Mouse (Mus musculus) liver, embryonic 14.5 days (tissue): ENCODE measurements around the gene Clns1a. TPM values are rescaled to one million over a fixed set of nuclear protein-coding genes. Genes with fewer than 3 reads are reported as not detected.

ENCODE experiments used
- ATAC-seq: fragments of 200-750 bp; cut with Nextera tagmentation; 2 replicates; pipeline ENCODE4 v1.8.0; 2017; ENCODE audit warnings: moderate number of reproducible peaks, mild to moderate bottlenecking, moderate library complexity; ENCODE audit not compliant: insufficient read depth
- DNase-seq, 3 experiments: peaks; one replicate each; pipeline ENCODE4 v3.0.0-alpha.2; 2012 to 2013; ENCODE audit warnings: low read depth in 3 of 3, low spot score in 3 of 3
- H3K27ac ChIP-seq: fragments of 300-500 bp; sonication (generic); 2 replicates; pipeline ENCODE4 v1.5.1; 2014; ENCODE audit warnings: moderate library complexity, mild to moderate bottlenecking, control low read depth, inconsistent platforms
- H3K27me3 ChIP-seq: fragments of 300-500 bp; sonication (generic); 2 replicates; pipeline ENCODE4 v1.6.1; 2014; ENCODE audit warnings: mild to moderate bottlenecking, low read length, moderate library complexity; ENCODE audit not compliant: control insufficient read depth, insufficient read depth
- H3K36me3 ChIP-seq: fragments of 300-500 bp; sonication (generic); replicated peaks from 2 replicates; pipeline ENCODE4 v1.6.1; 2014; ENCODE audit warnings: low read depth; ENCODE audit not compliant: control insufficient read depth, insufficient read depth
- H3K4me1 ChIP-seq, 2 experiments: fragments of 200-500 bp in 1 of 2; fragments of 300-500 bp in 1 of 2; sonication (generic) in 1 of 2; replicated peaks; 2 replicates each; pipeline ENCODE4 v1.6.1; 2012 to 2014; ENCODE audit warnings: antibody characterized with exemption in 1 of 2, inconsistent platforms in 1 of 2, low read length in 1 of 2; ENCODE audit not compliant: control insufficient read depth in 2 of 2, insufficient read depth in 2 of 2
- H3K4me2 ChIP-seq: fragments of 300-500 bp; sonication (generic); 2 replicates; pipeline ENCODE4 v1.6.1; 2014; ENCODE audit warnings: low read depth, mild to moderate bottlenecking, control low read depth, moderate library complexity
- H3K4me3 ChIP-seq, 2 experiments: fragments of 200-500 bp in 1 of 2; fragments of 300-500 bp in 1 of 2; sonication (generic) in 1 of 2; 2 replicates each; pipeline ENCODE4 v1.5.1; 2012 to 2014; ENCODE audit warnings: low read depth in 2 of 2, low read length in 2 of 2, mild to moderate bottlenecking in 2 of 2, control low read depth in 1 of 2, inconsistent platforms in 1 of 2, moderate library complexity in 1 of 2; ENCODE audit not compliant: insufficient read depth in 1 of 2
- H3K9ac ChIP-seq: fragments of 300-500 bp; sonication (generic); replicated peaks from 2 replicates; pipeline ENCODE4 v1.6.1; 2014; ENCODE audit warnings: mild to moderate bottlenecking, control low read depth, moderate library complexity
- H3K9me3 ChIP-seq: fragments of 300-500 bp; sonication (generic); 2 replicates; pipeline ENCODE4 v1.6.1; 2016; ENCODE audit warnings: low read length, mixed read lengths; ENCODE audit not compliant: control insufficient read depth
- CTCF ChIP-seq: IDR thresholded peaks from 2 replicates; pipeline ENCODE4 v1.5.1; 2016; ENCODE audit warnings: antibody characterized with exemption, low read depth, control low read depth
- EP300 ChIP-seq: IDR thresholded peaks from 2 replicates; pipeline ENCODE4 v1.6.1; 2016; ENCODE audit warnings: antibody characterized with exemption, low read depth
- WGBS: fragments of 180-500 bp; shearing (Covaris S2); extraction: QIAGEN DNeasy Blood & Tissue Kit; methylation state at CpG from one replicate; pipeline ENCODE4 v1.1.7; 2014; ENCODE audit not compliant: insufficient replicate concordance; 5-methylcytosine and 5-hydroxymethylcytosine counted together
- polyA plus RNA-seq, 2 experiments: library from polyadenylated mRNA; depleted of rRNA in 1 of 2; stranded (reverse) in 1 of 2; unstranded in 1 of 2; fragments of >200 nt; fragmentation: Nextera tagmentation in 1 of 2; extraction: Ambion mirVana in 1 of 2; gene quantifications; 2 replicates each; pipeline versions ENCODE4 v1.2.1 to v1.2.3; 2012 to 2014

Clns1a gene
- polyA plus RNA-seq, 2 experiments, result 36.5 to 65.4 TPM

- 72% methylated on average over 4 of the region's 4 CpGs for WGBS
Observed at GRCm38 (mm10) chr7:97707123-97707522, 10.7 kb downstream of the Clns1a start.

GRCm38 (mm10) chr7:97707809-97708208 lies 11.4 kb downstream of the Clns1a start:
- DNase-seq (no peak), ATAC-seq (no peak)
- Histone ChIP-seq H3K4me3 (no peak overlapping the region), H3K4me2 (no peak overlapping the region), H3K4me1 (no peaks in the 10 kb centered on the region), H3K27ac (no peak overlapping the region), H3K9ac (no peak overlapping the region), H3K36me3 (peaks cover 4% of the 10 kb centered on the region), H3K9me3 (no peaks in the 10 kb centered on the region), H3K27me3 (no peaks in the 10 kb centered on the region)
- TF ChIP-seq EP300, result no peak
- no peak for TF ChIP-seq CTCF
- WGBS, result 59% methylated on average over 5 of the region's 5 CpGs

More at GRCm38 (mm10) chr7:97707123-97707522, 10.7 kb downstream of the Clns1a start:
- Histone ChIP-seq H3K27ac (no peak overlapping the region), H3K9ac (no peak overlapping the region), H3K36me3 (peaks cover 2% of the 10 kb centered on the region; the same call in 1 of the 2 replicates), H3K27me3 (no peaks in the 10 kb centered on the region), H3K9me3 (no peaks in the 10 kb centered on the region), H3K4me2 (no peak overlapping the region), H3K4me3 (no peak overlapping the region), H3K4me1 (no peaks in the 10 kb centered on the region)
- no peak for TF ChIP-seq CTCF
- TF ChIP-seq EP300, result no peak
- ATAC-seq (no peak), DNase-seq (no peak)

GRCm38 (mm10) chr7:97709204-97709603 lies 12.8 kb downstream of the Clns1a start:
- DNase-seq, result no peak
- H3K4me3 ChIP-seq, result no peak overlapping the region
- H3K9ac ChIP-seq, result no peak overlapping the region
- 63% methylated on average over 3 of the region's 3 CpGs for WGBS
- no peaks in the 10 kb centered on the region for H3K27me3 ChIP-seq
- ATAC-seq, result no peak
- no peak overlapping the region for H3K27ac ChIP-seq
- no peaks in the 10 kb centered on the region for H3K4me1 ChIP-seq
- no peak for TF ChIP-seq EP300
- no peak for TF ChIP-seq CTCF
- H3K4me2 ChIP-seq, result no peak overlapping the region
- H3K9me3 ChIP-seq, result no peaks in the 10 kb centered on the region
- H3K36me3 ChIP-seq, result peaks cover 10% of the 10 kb centered on the region

GRCm38 (mm10) chr7:97714651-97715050 lies 18.2 kb downstream of the Clns1a start:
- no peaks in the 10 kb centered on the region for H3K4me1 ChIP-seq
- WGBS, result 80% methylated on average over 5 of the region's 5 CpGs
- no peak for DNase-seq
- no peaks in the 10 kb centered on the region for H3K9me3 ChIP-seq
- H3K27me3 ChIP-seq, result no peaks in the 10 kb centered on the region
- no peak for ATAC-seq
- H3K36me3 ChIP-seq, result peaks cover 26% of the 10 kb centered on the region
- no peak for TF ChIP-seq CTCF
- TF ChIP-seq EP300, result no peak
- H3K9ac ChIP-seq, result no peak overlapping the region
- H3K27ac ChIP-seq, result no peak overlapping the region
- H3K4me2 ChIP-seq, result no peak overlapping the region
- H3K4me3 ChIP-seq, result no peak overlapping the region

GRCm38 (mm10) chr7:97717326-97717725 lies 20.9 kb downstream of the Clns1a start:
- WGBS, result 83% methylated on average over 1 of the region's 1 CpGs
- Histone ChIP-seq H3K4me2 (no peak overlapping the region), H3K4me1 (no peaks in the 10 kb centered on the region), H3K27ac (no peak overlapping the region), H3K36me3 (peaks cover 25% of the 10 kb centered on the region), H3K4me3 (no peak overlapping the region), H3K9ac (no peak overlapping the region), H3K9me3 (no peaks in the 10 kb centered on the region), H3K27me3 (no peaks in the 10 kb centered on the region)
- no peak for ATAC-seq
- no peak for DNase-seq
- no peak for TF ChIP-seq EP300
- no peak for TF ChIP-seq CTCF
